In the genomic region with DNA sequence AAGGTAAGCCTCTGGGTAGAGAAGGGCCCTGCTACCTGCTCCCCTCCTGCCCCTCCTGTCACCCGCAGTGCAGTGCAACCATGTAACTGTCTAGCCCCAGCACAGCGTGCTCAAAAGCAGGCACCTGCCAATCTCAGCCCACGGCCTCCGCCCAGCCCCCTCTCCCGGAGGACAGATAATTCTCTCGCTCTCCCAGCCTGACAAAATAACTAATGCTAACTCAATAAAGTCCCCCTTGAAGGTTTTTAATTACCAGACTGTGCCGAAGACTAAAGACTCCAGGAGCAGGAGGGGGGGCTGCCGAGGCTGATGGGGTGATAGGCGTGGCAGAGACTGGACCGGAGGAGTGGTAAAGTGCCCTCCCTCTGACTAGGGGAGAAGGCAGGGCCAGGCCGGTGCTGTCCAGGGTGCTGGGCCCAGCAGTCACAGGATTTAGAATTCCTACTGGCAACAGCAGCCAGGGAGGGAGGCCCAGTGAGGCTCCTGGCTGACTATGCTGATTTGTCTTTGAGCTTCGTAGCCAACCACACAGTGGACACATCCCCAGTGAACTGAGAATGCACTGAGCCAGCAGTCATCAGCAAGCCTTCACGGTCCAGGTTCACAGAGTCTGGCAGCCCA, we compare ENCODE assay signal across 8 mouse cellular contexts.
DNase-seq lines count a peak whose midpoint lies in the region; ATAC-seq and TF ChIP-seq lines count a peak whose summit lies in the region.

No protein-coding gene starts in this region.

- 0 out of 2 replicates have a peak, but pooled peaks have one; percentile 19 for ATAC-seq in hindbrain, embryonic 14.5 days (ENCODE audit: low FRiP score)
- ATAC-seq in liver, embryonic 11.5 days (replicated peaks; ENCODE audit: low FRiP score), result no peak
- ATAC-seq in midbrain, postnatal 0 days (ENCODE audit: low FRiP score), result no peak

- peak overlapping the region; percentile 25 for H3K4me2 ChIP-seq in hindbrain, embryonic 14.5 days (replicated peaks)
- H3K4me2 ChIP-seq in liver, embryonic 11.5 days, result peak overlapping the region; percentile 15; the same call in 1 of the 2 replicates
- peak overlapping the region; percentile 33 for H3K4me2 ChIP-seq in midbrain, postnatal 0 days (ENCODE audit: low read depth, low read length, poor library complexity, severe bottlenecking)

- no peaks in the 10 kb centered on the region for H3K9me3 ChIP-seq in hindbrain, embryonic 14.5 days (ENCODE audit: control insufficient read depth, low read length)
- no peaks in the 10 kb centered on the region for H3K9me3 ChIP-seq in liver, embryonic 11.5 days (ENCODE audit: control insufficient read depth, low read length)
- H3K9me3 ChIP-seq in midbrain, postnatal 0 days (ENCODE audit: low read length), result no peaks in the 10 kb centered on the region

- peaks cover 88% of the 10 kb centered on the region for H3K4me1 ChIP-seq in hindbrain, embryonic 14.5 days (replicated peaks; ENCODE audit: control insufficient read depth, insufficient read depth, low read length)
- peaks cover 18% of the 10 kb centered on the region for H3K4me1 ChIP-seq in liver, embryonic 11.5 days (replicated peaks; ENCODE audit: control insufficient read depth, insufficient read depth, low read length)
- H3K4me1 ChIP-seq in midbrain, postnatal 0 days (ENCODE audit: insufficient read depth, low read length), result peaks cover 60% of the 10 kb centered on the region

- H3K36me3 ChIP-seq in hindbrain, embryonic 14.5 days (replicated peaks; ENCODE audit: control insufficient read depth, insufficient read depth), result no peaks in the 10 kb centered on the region
- H3K36me3 ChIP-seq in liver, embryonic 11.5 days (ENCODE audit: control insufficient read depth, insufficient read depth, low read length), result no peaks in the 10 kb centered on the region
- no peaks in the 10 kb centered on the region for H3K36me3 ChIP-seq in midbrain, postnatal 0 days (ENCODE audit: insufficient read depth, low read length)

- 4% methylated on average over 13 of the region's 13 CpGs for WGBS in hindbrain, embryonic 14.5 days
- WGBS in liver, embryonic 11.5 days, result 10% methylated on average over 13 of the region's 13 CpGs
- 6% methylated on average over 13 of the region's 13 CpGs for WGBS in midbrain, postnatal 0 days

- H3K9ac ChIP-seq in hindbrain, embryonic 14.5 days, result peak overlapping the region; percentile 18; the same call in 1 of the 2 replicates
- H3K9ac ChIP-seq in liver, embryonic 11.5 days (ENCODE audit: low read depth, low read length), result no peak overlapping the region
- H3K9ac ChIP-seq in midbrain, postnatal 0 days (replicated peaks; ENCODE audit: low read length, poor library complexity, severe bottlenecking), result no peak overlapping the region

- intact Hi-C loops in gastrocnemius, adult 2 months (cut with DNase I), result no loop called here

- peaks cover 11% of the 10 kb centered on the region; the same call in 1 of the 2 replicates for H3K27me3 ChIP-seq in hindbrain, embryonic 14.5 days (ENCODE audit: control insufficient read depth, insufficient read depth, low read length)
- H3K27me3 ChIP-seq in liver, embryonic 11.5 days (replicated peaks; ENCODE audit: control insufficient read depth, insufficient read depth, low read length), result peaks cover 39% of the 10 kb centered on the region
- no peaks in the 10 kb centered on the region for H3K27me3 ChIP-seq in midbrain, postnatal 0 days (ENCODE audit: insufficient read depth, low read length)

- peak; percentile 69 for DNase-seq in 3T3-L1 (ENCODE audit: low read depth, low spot score)
- peak; percentile 51 for DNase-seq in adrenal gland, adult 8-10 months
- peak; percentile 58 for DNase-seq in gastrocnemius, adult 2 months
- DNase-seq in hindbrain, embryonic 14.5 days (ENCODE audit: low spot score), result no peak
- DNase-seq in liver, embryonic 11.5 days (ENCODE audit: low spot score), result peak; percentile 70
- peak; percentile 77 for DNase-seq in midbrain, postnatal 0 days (ENCODE audit: low spot score)
- DNase-seq in thymus, postnatal 10 days (ENCODE audit: low spot score in 2 of 2), result no peak
- no peak for DNase-seq in right cerebral cortex, adult 18-20 months

- H3K27ac ChIP-seq in gastrocnemius, adult 2 months, result no peak overlapping the region
- H3K27ac ChIP-seq in hindbrain, embryonic 14.5 days, result peak overlapping the region; percentile 56
- H3K27ac ChIP-seq in liver, embryonic 11.5 days (ENCODE audit: low read depth, low read length), result no peak overlapping the region
- no peak overlapping the region for H3K27ac ChIP-seq in midbrain, postnatal 0 days (ENCODE audit: low read depth, low read length)

- TF ChIP-seq CTCF in gastrocnemius, adult 2 months (IDR thresholded peaks at IDR 0.05), result no peak
- no peak for TF ChIP-seq CTCF in midbrain, postnatal 0 days (IDR thresholded peaks at IDR 0.05)

- H3K4me3 ChIP-seq in gastrocnemius, adult 2 months, result peak overlapping the region; percentile 49
- no peak overlapping the region for H3K4me3 ChIP-seq in hindbrain, embryonic 14.5 days (replicated peaks; ENCODE audit: low read length)
- no peak overlapping the region; the same call in 1 of the 2 replicates for H3K4me3 ChIP-seq in liver, embryonic 11.5 days (ENCODE audit: low read depth, low read length)
- H3K4me3 ChIP-seq in midbrain, postnatal 0 days (ENCODE audit: low read depth, low read length), result no peak overlapping the region

Comparison
In these comparisons a context has a peak if more than half of its experiments do, and no peak if none do; other contexts are left out.
1. DNase-seq: peak in 3T3-L1 (single experiment), adrenal gland, adult 8-10 months (single experiment), gastrocnemius, adult 2 months (single experiment), liver, embryonic 11.5 days (single experiment) and midbrain, postnatal 0 days (single experiment); none in hindbrain, embryonic 14.5 days (single experiment), thymus, postnatal 10 days (0 of 2) and right cerebral cortex, adult 18-20 months (single experiment).
2. Peak in every context shown above with its lines, with median percentiles within 50 percentile points of each other: H3K4me2 ChIP-seq.